Mouse (Mus musculus) T-helper 1 cell (primary cell): ENCODE measurements around the gene Gm10668.
"Not testable (repeated sequence)": the region's sequence is repeated elsewhere in the genome, so short reads cannot be mapped to it uniquely, and the experiment has no call there.

Experiments
- in situ Hi-C: fragments of 300-600 bp; cut with MboI, MseI; formaldehyde crosslinking; loops from one replicate; pipeline ENCODE4 v1.15.1; 2025; ENCODE audit warnings: high pct_unique_total_duplicates

Gene Gm10668

DNA sequence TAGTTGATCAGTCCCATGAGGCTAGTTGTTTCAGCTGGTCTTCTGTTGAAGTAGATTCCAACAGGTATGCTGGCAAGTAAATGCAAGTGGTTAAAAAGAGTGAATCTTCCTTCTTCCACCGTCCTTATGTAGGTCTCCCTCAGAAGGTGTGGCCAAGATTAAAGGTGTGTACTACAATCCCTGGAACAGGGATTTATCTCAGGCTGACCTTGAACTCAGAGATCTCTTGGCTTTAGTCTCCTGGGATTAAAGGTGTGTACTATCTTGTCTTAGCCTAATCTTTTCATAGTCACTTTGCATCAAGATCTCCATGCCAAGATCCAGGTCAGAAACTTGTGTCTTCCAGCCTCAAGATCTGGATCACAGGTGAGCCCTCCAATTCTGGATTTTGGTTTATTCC is at the start of gene Gm10668:
Gm10668 (minus strand) TSS at position 101 of the 400 bp plus-strand sequence.
- in situ Hi-C loops: not testable (repeated sequence)

DNA sequence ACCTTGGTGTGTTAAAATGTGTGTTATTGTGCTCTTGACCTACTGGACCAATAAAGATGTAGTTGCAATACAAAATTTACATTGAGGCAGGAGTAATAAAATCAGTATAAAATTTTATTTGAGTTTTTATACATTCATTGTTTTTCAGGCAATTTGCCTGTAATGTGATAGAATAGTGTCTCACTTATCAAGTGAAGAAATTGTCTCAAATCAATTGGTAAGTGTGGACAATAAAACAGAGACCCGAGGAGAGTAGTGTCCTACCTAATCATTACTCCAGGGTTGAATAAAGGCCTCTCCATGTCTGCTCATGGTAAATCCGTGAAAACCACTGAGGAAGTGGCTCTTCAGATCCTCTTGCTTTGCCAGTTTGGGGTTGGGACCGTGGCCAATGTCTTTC is 40.5 kb upstream of the Gm10668 start, which contains the start of gene Vmn1r112:
Vmn1r112 (plus strand) TSS at position 301 of the 400 bp plus-strand sequence.
- in situ Hi-C loops: loop anchor here (10.0 kb wide), 1 partner anchor 1994 kb away; the partner anchor contains the start of gene Vmn1r157

DNA sequence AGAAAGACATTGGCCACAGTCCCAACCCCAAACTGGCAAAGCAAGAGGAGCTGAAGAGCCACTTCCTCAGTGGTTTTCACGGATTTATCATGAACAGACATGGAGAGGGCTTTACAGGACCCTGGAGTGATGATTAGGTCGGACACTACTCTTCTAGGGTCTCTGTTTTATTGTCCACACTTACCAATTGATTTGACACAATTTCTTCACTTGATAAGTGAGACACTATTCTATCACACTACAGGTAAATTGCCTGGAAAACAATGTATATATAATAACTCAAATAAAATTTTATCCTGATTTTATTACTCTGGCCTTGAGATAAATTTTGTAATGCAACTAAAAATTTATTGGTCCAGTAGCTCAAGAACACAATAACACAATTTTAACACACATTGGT is 27.3 kb downstream of the Gm10668 start, which contains the start of gene Vmn1r111:
Vmn1r111 (minus strand) TSS at position 101 of the 400 bp plus-strand sequence.
- in situ Hi-C loops: not testable (repeated sequence)
